Mouse (Mus musculus): ENCODE measurements around the gene Cdt1.
"Not testable (repeated sequence)": the region's sequence is repeated elsewhere in the genome, so short reads cannot be mapped to it uniquely, and the experiment has no call there.

Gene Cdt1

DNA sequence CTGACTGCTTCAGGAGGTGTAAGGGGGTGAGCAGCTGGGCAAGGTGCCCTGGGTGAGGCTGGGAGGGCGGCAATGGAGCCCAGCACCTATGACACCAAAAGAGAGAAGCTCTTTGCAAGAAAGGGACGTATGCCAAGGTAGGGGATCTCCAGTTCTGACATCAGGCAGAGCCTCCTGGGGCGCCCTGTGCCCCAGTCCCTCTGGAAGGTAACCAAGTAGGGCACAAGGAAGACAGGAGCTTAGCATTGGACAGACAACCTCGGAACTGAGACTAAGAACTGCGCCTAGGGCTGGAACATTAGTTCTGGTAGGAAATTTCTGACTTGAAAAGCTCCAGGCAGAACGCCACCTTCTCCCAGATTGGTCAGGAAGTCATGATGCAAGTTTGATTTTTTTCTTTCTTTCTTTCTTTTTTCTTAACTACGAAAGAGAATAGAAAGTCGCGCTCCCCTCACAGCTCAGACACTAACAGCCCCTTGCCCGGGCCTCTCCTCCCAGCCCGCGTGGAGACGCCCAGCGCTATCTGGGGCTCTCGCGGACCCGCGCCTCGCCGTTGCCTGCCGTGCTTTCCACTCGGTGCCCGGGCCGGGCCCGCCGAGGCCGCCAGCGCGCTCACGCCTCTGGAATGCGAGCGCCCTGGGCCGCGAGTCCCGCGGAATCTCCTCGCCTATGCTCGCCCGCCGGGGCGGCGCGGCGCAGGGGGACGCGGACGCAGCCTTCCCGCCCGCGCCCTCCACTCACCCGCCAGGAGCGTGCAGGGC, 17.4 kb upstream of the Cdt1 start:
- peak in 1 of 2 experiments; percentile 46 for DNase-seq (ENCODE audit: low spot score in 2 of 2)

DNA sequence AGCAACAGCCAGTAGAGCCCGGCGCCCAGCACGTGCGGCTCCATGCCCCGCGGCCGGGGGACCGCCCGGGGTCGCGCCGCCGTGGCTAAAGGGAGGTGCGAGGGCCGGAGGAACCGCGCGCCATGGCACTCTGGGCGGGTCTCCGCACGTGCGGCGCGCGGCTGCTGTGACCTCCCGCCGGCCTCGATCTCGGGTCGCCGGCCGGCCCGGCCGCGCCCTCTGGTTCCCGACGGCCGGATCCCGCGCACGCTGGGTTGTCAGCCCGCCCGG, 16.9 kb upstream of the Cdt1 start:
- DNase-seq (ENCODE audit: low spot score in 2 of 2): no peak

DNA sequence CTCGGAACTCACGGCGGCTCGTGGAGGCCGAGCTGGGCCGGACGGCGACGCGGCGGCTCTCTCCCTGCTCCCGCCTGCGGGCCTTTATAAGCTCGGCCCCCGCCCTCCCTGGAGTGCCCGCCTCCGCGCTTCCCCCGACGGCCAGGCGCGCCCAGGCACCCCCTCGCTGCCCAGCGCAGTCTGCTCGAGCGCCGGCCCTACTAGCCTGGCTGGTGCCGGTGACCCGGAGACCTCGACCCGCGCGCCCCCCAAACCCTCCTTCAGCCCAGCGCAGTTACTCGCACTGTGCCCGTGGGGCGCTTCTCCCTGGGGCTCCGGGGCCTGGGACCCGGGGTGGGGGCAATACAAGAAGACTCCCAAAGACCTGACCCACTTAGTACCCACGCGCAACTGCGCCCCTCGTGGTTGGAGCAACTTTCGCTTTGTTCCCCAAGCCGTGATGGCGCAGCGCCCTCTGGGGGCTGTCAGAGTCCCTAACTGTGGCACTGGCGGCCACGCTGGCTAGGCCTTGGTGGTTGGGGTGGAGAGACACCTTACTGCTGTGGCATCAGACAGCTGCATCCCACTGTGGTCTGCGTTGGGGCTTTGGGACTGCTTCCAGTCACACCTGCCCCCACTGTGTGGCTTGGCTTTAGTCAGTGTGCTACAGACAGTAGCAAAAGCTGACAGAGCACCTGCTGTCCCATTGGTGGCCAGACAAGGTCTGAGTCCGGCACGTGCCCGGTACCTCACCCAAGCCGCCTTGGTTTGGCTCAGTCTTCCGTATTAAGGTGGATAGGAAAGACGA, 16.4 kb upstream of the Cdt1 start, which contains the start of gene Piezo1:
Gene Piezo1 (minus strand): TSS at position 65 of the 787 bp plus-strand sequence.
- DNase-seq (ENCODE audit: low spot score in 2 of 2): peak; percentile 90 to 98

DNA sequence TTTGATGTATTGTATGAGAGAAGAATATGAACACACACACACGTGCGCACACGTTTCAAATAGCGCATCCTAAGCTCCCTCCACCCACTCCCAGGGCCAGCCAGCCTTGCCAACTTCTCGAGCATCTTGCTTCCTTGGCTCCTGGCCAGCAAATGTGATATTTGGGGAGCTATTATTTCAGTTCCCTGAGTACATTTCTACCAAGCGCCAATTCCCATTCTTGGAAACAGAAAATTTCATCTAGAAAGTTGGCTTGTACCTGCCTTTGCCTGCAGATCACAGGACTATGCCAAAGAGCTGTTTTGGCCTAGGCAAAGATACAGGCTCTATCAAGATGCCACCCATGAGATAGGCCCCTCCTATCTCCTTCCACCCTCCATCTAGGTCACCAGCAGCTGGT, 13.0 kb upstream of the Cdt1 start:
- no peak for DNase-seq (ENCODE audit: low spot score in 2 of 2)

DNA sequence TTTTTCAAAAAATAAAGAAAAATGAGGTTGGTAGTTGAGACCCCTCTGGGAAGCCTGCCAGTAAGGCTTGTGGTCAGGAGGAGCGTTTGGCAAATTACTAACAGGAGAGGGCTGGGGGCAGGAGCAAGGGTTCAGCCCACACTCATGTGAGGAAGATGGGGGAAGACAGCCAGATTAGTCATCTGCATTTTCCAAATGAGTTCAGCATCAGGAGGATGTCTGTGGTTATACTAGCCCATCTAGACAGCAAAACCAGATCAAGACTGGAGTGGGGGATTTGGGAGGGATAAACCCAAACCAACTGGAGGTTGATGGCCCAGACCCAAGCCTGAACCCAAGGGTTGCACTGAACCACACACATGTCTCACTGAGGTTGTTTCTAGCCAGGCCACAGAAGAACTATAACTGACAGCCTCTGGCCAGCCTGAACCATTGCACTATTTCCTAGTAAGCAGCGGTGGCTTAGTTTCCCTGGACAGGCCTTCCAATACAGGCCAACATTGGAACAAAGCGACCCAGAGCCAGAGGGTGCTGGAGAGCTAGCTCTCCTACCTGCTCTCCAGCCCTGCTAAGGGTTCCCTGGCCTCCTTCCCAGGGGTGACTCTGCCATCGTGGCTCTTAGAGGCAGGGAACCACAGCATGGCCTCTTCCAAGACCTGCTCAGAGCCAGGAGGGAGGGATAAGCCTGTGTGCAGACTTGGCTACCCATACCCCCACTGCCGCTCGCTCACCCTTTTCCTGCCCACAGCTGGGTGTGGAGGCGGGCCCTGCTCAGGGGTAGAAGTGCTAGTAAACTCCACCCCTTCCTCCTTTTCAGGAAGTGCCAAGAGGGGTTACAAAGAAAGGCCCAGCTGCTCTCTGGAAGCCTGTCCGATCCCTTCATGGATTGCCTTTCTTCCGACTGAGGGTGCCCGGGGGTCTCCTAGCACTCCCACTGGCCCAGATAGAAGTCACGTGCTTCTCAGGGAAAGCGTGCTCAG, 11.5 kb upstream of the Cdt1 start:
- DNase-seq (ENCODE audit: low spot score in 2 of 2): peak; percentile 85 to 89

DNA sequence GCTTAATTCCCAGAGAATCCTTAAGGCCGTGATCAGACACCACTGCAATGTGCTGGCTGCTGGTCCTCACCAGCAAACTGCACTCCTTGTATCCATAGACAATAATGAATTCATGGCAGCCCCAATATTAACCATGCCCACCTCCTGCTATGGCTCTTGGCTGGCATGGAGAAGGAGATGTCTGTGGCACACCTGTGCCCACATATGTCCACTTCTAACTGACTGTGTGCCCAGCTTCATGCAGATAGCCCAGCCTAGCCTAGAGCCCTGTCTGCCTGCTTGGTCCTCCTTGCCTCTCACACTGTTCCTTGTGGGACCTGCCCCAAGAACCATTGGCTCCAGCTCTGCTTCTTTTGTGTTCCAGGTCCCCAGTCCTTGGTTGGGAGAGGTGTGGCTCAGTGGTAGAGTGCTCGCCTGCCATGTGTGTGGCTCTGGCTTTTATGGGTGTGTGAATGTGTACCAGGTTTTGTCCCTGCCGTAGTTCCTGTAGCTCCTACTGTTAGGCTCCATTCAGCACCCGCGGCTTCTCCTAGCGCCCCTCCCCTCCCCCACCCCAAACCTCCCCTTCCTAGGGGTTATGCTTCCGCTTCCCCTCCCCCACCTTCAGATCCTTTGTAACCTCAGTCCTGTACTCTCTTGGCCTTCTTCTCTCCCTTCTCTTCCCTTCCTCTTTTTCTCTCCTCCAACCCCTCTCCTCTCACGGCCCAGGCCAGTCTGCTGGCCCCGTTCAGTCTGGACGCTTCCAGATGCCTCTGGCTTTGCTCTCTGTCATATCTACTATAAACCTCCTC, 10.4 kb upstream of the Cdt1 start:
- peak in 1 of 2 experiments; percentile 50 for DNase-seq (ENCODE audit: low spot score in 2 of 2)

DNA sequence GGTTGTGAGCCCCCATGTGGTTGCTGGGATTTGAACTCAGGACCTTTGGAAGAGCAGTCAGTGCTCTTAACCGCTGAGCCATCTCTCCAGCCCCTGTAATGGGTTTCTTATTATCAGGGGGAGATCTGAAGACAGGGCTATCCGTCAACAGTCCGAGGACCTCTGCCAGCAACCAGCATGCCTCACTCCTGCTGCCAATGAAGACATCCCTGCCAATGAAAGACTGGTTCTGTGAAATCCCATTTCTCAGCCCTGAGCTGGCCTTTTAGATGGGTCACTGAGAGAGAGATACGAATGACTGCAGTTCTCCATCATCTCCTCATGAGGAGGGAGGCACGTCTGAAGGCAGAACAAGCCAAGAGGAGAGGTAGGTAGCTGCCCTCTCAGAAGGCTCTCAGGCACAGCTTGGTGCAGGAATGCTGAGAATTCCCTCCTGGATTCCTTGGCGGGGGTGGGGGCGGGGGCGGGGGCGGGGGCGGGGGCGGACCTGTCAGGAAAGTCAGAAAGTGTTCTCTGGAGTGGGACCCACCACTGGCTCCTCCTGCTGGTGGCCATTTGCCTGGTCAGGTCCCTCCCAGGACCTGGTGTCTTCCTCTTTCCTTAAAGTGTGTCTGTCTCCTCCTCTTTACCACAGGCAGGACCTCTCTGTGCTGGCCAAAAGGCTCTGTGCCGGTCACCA, 9.0 kb upstream of the Cdt1 start:
- no peak for DNase-seq (ENCODE audit: low spot score in 2 of 2)

DNA sequence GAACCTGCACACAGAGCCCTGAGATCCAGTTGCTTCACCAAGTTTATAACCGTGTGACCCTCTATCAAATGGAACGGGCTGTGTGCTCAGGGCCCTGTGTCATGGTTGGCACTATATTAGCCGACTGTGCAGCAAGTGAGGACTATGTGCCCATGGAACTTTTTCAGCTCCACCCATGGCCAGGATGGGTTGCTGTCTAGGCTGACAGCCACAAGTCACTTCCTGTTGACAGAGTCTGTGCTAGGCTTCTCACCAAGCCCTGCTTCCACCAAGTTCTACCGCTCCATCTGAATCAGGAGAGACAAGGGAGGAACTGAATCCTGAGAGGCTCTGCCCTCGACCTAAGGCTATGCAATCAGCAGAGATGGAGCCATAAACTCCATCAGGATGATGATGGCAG, 6.6 kb upstream of the Cdt1 start:
- DNase-seq (ENCODE audit: low spot score in 2 of 2): peak in 1 of 2 experiments; percentile 37

DNA sequence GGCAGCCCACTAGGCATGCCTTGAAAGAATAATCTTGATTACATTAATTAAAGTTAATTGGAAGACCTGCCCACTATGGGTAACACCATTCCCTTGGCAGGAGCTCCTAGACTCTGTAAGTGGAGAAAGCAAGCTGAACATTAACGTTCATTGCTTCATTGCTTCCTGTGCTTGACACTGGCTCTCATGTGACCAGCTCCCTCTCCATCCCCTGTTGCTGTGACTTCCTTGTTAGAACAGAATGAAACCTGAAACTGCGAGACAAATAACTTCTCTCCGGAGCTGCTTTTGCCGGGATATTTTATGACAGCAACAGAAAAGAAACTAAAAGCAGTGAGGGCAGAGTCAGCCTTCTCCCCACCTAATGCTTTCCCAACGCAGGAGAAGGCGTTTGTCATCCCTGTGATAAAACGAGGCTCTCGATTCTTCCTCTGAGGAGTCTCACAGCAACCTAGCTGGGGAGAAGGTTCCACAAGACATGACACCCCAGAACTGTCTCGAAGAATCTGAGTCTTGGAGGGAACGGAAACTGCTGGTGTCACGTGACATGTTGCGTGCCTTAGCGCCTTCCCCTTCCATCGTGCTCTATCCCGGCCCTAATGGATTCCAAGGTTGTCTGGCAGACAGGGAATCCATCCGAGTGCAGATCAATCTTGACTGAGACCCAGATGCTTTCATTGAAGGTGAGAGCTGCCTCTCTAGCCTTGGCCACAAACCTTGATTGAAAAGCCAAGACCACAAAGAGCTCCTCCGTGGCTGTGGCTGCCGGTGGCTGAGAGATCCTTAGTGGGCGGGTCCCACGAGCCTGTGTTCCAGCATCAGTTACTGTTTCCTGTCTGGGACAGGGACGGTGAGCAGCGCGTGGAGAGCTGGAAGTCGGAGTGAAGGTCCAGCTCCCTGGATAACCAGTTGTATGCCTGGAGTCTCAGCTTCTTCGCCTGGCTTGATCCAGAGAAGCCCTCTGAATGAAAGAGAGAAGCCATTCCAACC, 3.2 kb upstream of the Cdt1 start:
- DNase-seq (ENCODE audit: low spot score in 2 of 2): no peak

DNA sequence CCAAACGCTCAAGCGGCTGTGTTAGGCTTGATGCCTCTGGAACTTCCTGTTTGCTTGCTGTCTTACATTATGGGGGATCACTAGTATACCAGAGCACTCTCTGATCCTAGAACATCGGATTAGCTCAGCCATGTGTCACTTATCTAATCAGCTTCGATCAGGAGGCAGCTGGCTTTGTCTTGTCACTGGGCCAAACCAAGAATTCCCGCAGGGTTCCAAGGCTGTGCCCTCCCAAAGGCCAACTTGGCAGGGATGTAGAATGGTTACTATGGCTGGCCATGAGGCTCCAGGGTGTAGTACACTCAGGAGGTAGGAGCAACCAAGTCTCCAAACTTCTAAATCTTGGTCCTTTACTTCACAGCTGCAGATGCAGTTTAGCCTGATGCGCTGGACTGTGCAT, 1.0 kb upstream of the Cdt1 start:
- no peak for DNase-seq (ENCODE audit: low spot score in 2 of 2)

DNA sequence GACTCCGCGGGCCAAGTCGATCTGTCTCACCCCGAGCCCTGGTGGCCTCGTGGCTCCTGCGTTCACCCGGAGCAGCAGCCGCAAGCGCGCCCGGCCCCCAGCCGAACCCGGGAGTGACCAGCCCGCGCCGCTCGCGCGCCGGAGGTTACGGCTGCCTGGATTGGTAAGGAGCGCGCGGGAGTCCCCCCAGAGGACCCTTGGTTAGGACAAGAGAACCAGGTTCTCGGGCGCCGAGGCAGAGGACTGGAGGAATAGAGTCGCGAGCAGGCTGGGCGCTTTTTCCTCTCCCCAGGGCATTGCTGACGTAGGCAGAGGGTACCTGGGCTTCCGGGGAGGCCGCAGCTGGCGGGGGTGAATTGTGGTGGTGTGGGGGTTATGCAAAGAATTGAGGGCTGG, 292 bp downstream of the Cdt1 start:
- DNase-seq (ENCODE audit: low spot score in 2 of 2): peak; percentile 66 to 70

DNA sequence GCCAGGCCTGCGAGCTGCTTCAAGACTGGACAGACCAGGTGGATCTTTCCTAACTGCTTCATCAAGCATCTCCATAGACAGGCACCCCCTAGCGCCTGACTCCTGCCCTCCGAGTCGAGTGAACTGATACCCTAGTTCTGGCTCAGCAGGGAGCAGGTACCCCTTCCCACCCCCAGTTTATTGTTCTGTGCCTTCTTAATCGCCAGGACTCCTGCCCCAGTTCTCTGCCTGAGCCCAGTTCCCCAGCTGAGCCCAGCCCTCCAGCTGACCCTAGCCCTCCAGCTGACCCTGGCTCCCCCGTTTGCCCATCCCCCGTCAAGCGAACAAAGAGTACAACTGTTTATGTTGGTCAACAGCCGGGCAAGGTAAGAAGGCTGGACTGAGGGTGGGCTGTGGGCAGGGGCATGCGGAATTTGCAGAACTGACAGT, 1.1 kb downstream of the Cdt1 start:
- peak; percentile 42 to 43 for DNase-seq (ENCODE audit: low spot score in 2 of 2)

DNA sequence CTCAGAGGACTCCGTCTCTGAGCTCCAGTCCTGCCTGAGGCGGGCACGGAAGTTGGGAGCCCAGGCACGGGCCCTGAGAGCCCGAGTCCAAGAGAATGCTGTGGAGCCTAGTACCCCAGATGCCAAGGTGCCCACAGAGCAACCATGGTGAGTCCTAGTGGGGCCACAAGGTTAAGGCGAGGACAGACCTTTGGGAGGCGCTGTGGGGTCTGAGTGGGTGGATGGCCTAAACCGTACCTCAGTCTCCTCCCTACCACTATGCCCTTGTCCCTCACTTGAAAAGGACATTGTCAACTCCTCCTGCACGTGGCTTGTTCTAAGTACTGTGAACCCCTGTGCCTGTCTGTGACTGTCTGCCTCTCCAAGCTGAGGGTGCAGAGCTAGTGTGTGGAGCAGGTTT, 1.5 kb downstream of the Cdt1 start:
- no peak for DNase-seq (ENCODE audit: low spot score in 2 of 2)

DNA sequence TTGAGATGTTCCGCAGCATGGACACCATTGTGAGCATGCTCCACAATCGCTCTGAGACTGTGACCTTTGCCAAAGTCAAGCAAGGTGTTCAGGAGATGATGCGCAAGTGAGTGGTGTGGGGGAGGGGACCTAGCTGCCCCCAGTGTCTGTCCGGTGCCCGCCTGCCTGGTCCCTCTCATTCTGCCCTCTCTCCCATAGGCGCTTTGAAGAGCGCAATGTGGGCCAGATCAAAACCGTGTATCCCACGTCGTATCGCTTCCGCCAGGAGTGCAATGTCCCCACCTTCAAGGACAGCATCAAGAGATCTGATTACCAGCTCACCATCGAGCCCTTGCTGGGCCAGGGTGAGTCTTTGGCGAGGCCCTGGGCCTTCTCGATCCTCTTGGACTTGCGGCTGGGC, 2.2 kb downstream of the Cdt1 start:
- DNase-seq (ENCODE audit: low spot score in 2 of 2): no peak

DNA sequence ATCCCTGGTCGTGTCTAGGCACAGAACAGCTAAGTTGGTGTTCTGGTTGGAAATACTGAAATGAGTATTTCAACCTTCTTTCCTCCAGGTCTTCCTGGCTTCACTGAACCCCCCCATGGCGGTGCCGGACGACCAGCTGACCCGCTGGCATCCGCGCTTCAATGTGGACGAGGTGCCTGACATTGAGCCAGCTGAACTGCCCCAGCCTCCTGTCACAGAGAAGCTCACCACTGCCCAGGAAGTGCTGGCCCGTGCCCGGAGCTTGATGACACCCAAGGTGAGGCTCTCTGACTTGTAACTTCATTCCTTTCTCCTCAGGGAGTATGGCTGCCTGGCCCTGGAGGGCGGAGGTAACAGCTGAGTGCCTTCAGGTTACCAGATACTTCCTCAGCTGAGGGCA, 3.3 kb downstream of the Cdt1 start:
- no peak for DNase-seq (ENCODE audit: low spot score in 2 of 2)

DNA sequence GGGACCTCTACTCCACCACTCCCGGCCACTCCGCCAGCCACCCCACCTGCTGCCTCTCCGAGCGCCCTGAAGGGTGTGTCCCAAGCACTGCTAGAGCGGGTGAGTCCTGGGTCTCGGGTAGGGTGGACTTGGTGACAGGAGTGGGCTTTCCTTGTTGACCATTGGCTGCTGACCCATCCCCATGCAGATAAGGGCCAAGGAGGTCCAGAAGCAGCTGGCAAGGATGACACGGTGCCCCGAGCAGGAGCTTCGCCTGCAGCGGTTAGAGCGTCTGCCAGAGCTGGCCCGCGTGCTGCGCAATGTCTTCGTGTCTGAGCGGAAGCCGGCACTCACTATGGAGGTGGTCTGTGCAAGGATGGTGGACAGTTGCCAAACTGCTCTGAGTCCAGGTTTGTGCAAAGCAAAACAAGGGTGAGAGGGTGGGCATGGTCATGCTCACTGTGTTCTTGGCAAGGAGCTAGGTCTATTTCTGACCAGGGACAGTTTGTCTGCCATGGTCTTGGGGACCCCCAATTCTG, 4.0 kb downstream of the Cdt1 start:
- DNase-seq (ENCODE audit: low spot score in 2 of 2): no peak

DNA sequence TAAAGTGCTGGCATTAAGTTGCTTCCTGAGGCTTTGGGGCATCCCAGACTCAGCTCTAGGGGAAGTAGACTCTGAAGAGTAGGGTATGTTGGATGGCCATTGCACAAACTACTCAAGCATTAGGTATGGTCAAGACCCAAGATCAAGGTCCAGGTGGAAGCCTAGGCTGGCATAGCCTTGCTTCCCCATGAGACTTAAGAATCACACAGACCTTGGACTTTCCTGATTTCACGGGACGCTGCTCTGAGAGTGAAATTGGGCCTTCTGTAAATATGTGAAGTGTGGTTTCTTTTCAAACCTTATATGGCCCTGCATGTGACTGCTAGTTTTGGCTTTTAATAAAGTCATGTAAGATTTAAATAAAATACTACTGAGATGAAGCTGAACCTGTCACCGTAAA, 4.9 kb downstream of the Cdt1 start:
- DNase-seq (ENCODE audit: low spot score in 2 of 2): no peak

DNA sequence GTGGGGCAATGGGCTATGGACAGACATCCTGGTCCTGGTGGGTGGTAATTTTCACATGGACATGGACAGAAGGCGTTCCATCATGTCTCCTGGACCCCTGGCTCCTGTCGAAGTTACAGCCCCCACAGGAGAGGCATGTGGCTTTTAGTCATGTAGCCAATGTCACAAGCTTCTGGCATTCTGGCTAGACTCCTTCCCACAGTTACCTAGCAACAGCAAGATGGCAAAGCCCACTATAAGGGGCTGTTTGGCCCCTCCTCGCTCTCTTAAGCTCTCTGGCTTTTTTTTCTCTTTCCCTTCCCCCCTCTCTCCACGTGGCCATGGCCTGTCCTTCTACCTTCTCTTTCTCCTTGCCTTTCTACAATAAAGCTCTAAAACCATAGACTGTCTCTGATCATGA, 5.4 kb downstream of the Cdt1 start:
- DNase-seq (ENCODE audit: low spot score in 2 of 2): not testable (repeated sequence)

DNA sequence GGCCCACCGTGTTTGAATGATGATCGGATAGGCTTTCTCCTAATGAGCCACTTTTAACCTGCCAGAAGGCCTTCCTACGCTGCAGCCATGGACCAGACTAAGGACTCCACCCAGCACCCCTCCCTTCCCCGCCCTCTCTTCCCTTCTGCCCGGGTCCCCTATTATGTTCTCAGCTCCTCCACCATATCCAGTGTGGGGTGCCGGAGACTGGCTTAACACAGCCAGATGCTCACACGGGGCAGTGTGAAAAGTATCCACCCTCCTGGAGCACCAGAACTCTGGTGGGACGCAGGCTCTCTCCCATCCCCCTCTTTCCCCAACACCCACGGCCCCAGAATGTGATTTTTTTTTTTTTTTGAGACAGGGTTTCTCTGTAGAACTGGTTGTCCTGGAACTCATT, 5.8 kb downstream of the Cdt1 start:
- no peak for DNase-seq (ENCODE audit: low spot score in 2 of 2)
